Mouse (Mus musculus) neural tube, embryonic 12.5 days (tissue): ENCODE results near the gene Tmem86a. TPM values are rescaled to one million over a fixed set of nuclear protein-coding genes. Genes with fewer than 3 reads are reported as not detected.

ENCODE experiments used
- ATAC-seq: fragments of 200-750 bp; cut with Nextera tagmentation; 2 replicates; pipeline ENCODE4 v1.8.0; 2017; ENCODE audit warnings: low read depth, mild to moderate bottlenecking, moderate TSS enrichment, moderate library complexity; ENCODE audit not compliant: low FRiP score
- H3K27ac ChIP-seq: fragments of 300-500 bp; sonication (generic); 2 replicates; pipeline ENCODE4 v1.5.1; 2016
- H3K27me3 ChIP-seq: fragments of 300-500 bp; sonication (generic); replicated peaks from 2 replicates; pipeline ENCODE4 v1.6.1; 2016; ENCODE audit warnings: mild to moderate bottlenecking
- H3K36me3 ChIP-seq: fragments of 300-500 bp; sonication (generic); 2 replicates; pipeline ENCODE4 v1.6.1; 2016; ENCODE audit warnings: mild to moderate bottlenecking
- H3K4me1 ChIP-seq: fragments of 300-500 bp; sonication (generic); 2 replicates; pipeline ENCODE4 v1.6.1; 2016
- H3K4me2 ChIP-seq: fragments of 300-500 bp; sonication (generic); replicated peaks from 2 replicates; pipeline ENCODE4 v1.6.1; 2016; ENCODE audit warnings: mild to moderate bottlenecking
- H3K4me3 ChIP-seq: fragments of 300-500 bp; sonication (generic); 2 replicates; pipeline ENCODE4 v1.5.1; 2016
- H3K9ac ChIP-seq: fragments of 300-500 bp; sonication (generic); 2 replicates; pipeline ENCODE4 v1.6.1; 2016; ENCODE audit warnings: mild to moderate bottlenecking
- H3K9me3 ChIP-seq: fragments of 300-500 bp; sonication (generic); 2 replicates; pipeline ENCODE4 v1.6.1; 2016; ENCODE audit warnings: mild to moderate bottlenecking
- WGBS: fragments of 180-500 bp; shearing (Covaris S2); methylation state at CpG from one replicate; pipeline ENCODE4 v1.1.7; 2016; 5-methylcytosine and 5-hydroxymethylcytosine counted together
- polyA plus RNA-seq: library from polyadenylated mRNA; unstranded; fragments of >200 nt; fragmentation: Nextera tagmentation; extraction: Ambion mirVana; gene quantifications from 2 replicates; pipeline ENCODE4 v1.2.1, GENCODE M21; 2016

Tmem86a gene
- polyA plus RNA-seq, 1 experiment from 2014 or later: 19.5 TPM

- Histone ChIP-seq H3K36me3 (0 out of 2 replicates have a peak, but pooled peaks cover under 1% of the 10 kb centered on the region), H3K9ac (no peak overlapping the region), H3K4me3 (no peak overlapping the region), H3K27ac (no peak overlapping the region), H3K4me2 (no peak overlapping the region), H3K9me3 (no peaks in the 10 kb centered on the region), H3K27me3 (no peaks in the 10 kb centered on the region), H3K4me1 (no peaks in the 10 kb centered on the region)
- ATAC-seq: no peak
- WGBS: 86% methylated on average over 7 of the region's 7 CpGs
These were observed 8.9 kb downstream of the Tmem86a start for GRCm38 (mm10) chr7:47059339-47059738.

- no peaks in the 10 kb centered on the region for H3K9me3 ChIP-seq
- no peak overlapping the region for H3K27ac ChIP-seq
- no peak overlapping the region for H3K4me3 ChIP-seq
- no peaks in the 10 kb centered on the region for H3K27me3 ChIP-seq
- no peak for ATAC-seq
- H3K9ac ChIP-seq: no peak overlapping the region
- no peaks in the 10 kb centered on the region for H3K36me3 ChIP-seq
- H3K4me1 ChIP-seq: no peaks in the 10 kb centered on the region
- H3K4me2 ChIP-seq: no peak overlapping the region
- WGBS: 84% methylated on average over 5 of the region's 5 CpGs
These were observed 11.2 kb downstream of the Tmem86a start for GRCm38 (mm10) chr7:47061560-47061959.

- no peaks in the 10 kb centered on the region for H3K36me3 ChIP-seq
- no peak for ATAC-seq
- 90% methylated on average over 3 of the region's 3 CpGs for WGBS
- no peaks in the 10 kb centered on the region for H3K4me1 ChIP-seq
- no peak overlapping the region for H3K4me3 ChIP-seq
- no peaks in the 10 kb centered on the region for H3K27me3 ChIP-seq
- H3K27ac ChIP-seq: no peak overlapping the region
- H3K4me2 ChIP-seq: no peak overlapping the region
- no peaks in the 10 kb centered on the region for H3K9me3 ChIP-seq
- H3K9ac ChIP-seq: no peak overlapping the region
These were observed 16.5 kb downstream of the Tmem86a start for GRCm38 (mm10) chr7:47066942-47067341.

- Histone ChIP-seq H3K9me3 (no peaks in the 10 kb centered on the region), H3K4me2 (no peak overlapping the region), H3K4me3 (no peak overlapping the region), H3K9ac (no peak overlapping the region), H3K27ac (no peak overlapping the region), H3K27me3 (no peaks in the 10 kb centered on the region), H3K36me3 (no peaks in the 10 kb centered on the region), H3K4me1 (no peaks in the 10 kb centered on the region)
- 71% methylated on average over 5 of the region's 5 CpGs for WGBS
- no peak for ATAC-seq
These were observed 17.5 kb downstream of the Tmem86a start for GRCm38 (mm10) chr7:47067879-47068278.

GRCm38 (mm10) chr7:47072551-47072950 lies 22.1 kb downstream of the Tmem86a start:
- no peak overlapping the region for H3K9ac ChIP-seq
- no peak overlapping the region for H3K27ac ChIP-seq
- no peaks in the 10 kb centered on the region; the same call in 1 of the 2 replicates for H3K36me3 ChIP-seq
- H3K4me2 ChIP-seq: no peak overlapping the region
- no peaks in the 10 kb centered on the region for H3K27me3 ChIP-seq
- 79% methylated on average over 5 of the region's 5 CpGs for WGBS
- H3K4me3 ChIP-seq: no peak overlapping the region
- ATAC-seq: no peak
- H3K4me1 ChIP-seq: no peaks in the 10 kb centered on the region
- H3K9me3 ChIP-seq: no peaks in the 10 kb centered on the region

- 63% methylated on average over 18 of the region's 18 CpGs for WGBS
- Histone ChIP-seq H3K27ac (no peak overlapping the region), H3K4me2 (no peak overlapping the region)
These were observed 23.4 kb downstream of the Tmem86a start for GRCm38 (mm10) chr7:47073536-47074521.

GRCm38 (mm10) chr7:47076193-47076592 lies 25.8 kb downstream of the Tmem86a start:
- Histone ChIP-seq H3K27ac (no peak overlapping the region), H3K4me1 (0 out of 2 replicates have a peak, but pooled peaks cover 4% of the 10 kb centered on the region), H3K9ac (no peak overlapping the region), H3K9me3 (no peaks in the 10 kb centered on the region), H3K4me2 (no peak overlapping the region), H3K27me3 (no peaks in the 10 kb centered on the region), H3K4me3 (no peak overlapping the region), H3K36me3 (no peaks in the 10 kb centered on the region; the same call in 1 of the 2 replicates)
- ATAC-seq: no peak
- WGBS: 91% methylated on average over 6 of the region's 6 CpGs

More at GRCm38 (mm10) chr7:47073536-47074521, 23.4 kb downstream of the Tmem86a start:
- Histone ChIP-seq H3K4me1 (no peaks in the 10 kb centered on the region), H3K9ac (no peak overlapping the region), H3K36me3 (no peaks in the 10 kb centered on the region; the same call in 1 of the 2 replicates), H3K9me3 (no peaks in the 10 kb centered on the region), H3K4me3 (no peak overlapping the region), H3K27me3 (no peaks in the 10 kb centered on the region)
- no peak for ATAC-seq

- ATAC-seq: no peak
- 66% methylated on average over 3 of the region's 3 CpGs for WGBS
These were observed 26.3 kb downstream of the Tmem86a start for GRCm38 (mm10) chr7:47076729-47077128.

GRCm38 (mm10) chr7:47077451-47077850 lies 27.1 kb downstream of the Tmem86a start:
- 71% methylated on average over 8 of the region's 8 CpGs for WGBS
- no peak overlapping the region for H3K4me3 ChIP-seq
- no peaks in the 10 kb centered on the region for H3K9me3 ChIP-seq
- H3K4me2 ChIP-seq: no peak overlapping the region
- H3K27ac ChIP-seq: no peak overlapping the region
- peaks cover 5% of the 10 kb centered on the region for H3K36me3 ChIP-seq
- H3K9ac ChIP-seq: no peak overlapping the region
- no peak for ATAC-seq
- no peaks in the 10 kb centered on the region for H3K27me3 ChIP-seq
- 0 out of 2 replicates have a peak, but pooled peaks cover 4% of the 10 kb centered on the region for H3K4me1 ChIP-seq

More at GRCm38 (mm10) chr7:47076729-47077128, 26.3 kb downstream of the Tmem86a start:
- no peaks in the 10 kb centered on the region for H3K27me3 ChIP-seq
- H3K4me3 ChIP-seq: no peak overlapping the region
- H3K36me3 ChIP-seq: peaks cover 4% of the 10 kb centered on the region; the same call in 1 of the 2 replicates
- H3K27ac ChIP-seq: no peak overlapping the region
- H3K9me3 ChIP-seq: no peaks in the 10 kb centered on the region
- 0 out of 2 replicates have a peak, but pooled peaks cover 4% of the 10 kb centered on the region for H3K4me1 ChIP-seq
- H3K9ac ChIP-seq: no peak overlapping the region
- no peak overlapping the region for H3K4me2 ChIP-seq

- peaks cover 12% of the 10 kb centered on the region for H3K36me3 ChIP-seq
- no peak overlapping the region for H3K27ac ChIP-seq
- no peaks in the 10 kb centered on the region for H3K9me3 ChIP-seq
- ATAC-seq: no peak
- H3K4me2 ChIP-seq: no peak overlapping the region
- no peak overlapping the region for H3K4me3 ChIP-seq
- H3K27me3 ChIP-seq: no peaks in the 10 kb centered on the region
- 69% methylated on average over 3 of the region's 3 CpGs for WGBS
- H3K4me1 ChIP-seq: 0 out of 2 replicates have a peak, but pooled peaks cover 4% of the 10 kb centered on the region
- no peak overlapping the region for H3K9ac ChIP-seq
These were observed 30.5 kb downstream of the Tmem86a start for GRCm38 (mm10) chr7:47080868-47081267.

GRCm38 (mm10) chr7:47081277-47081676 lies 30.9 kb downstream of the Tmem86a start:
- H3K27ac ChIP-seq: no peak overlapping the region
- H3K27me3 ChIP-seq: no peaks in the 10 kb centered on the region
- H3K9ac ChIP-seq: no peak overlapping the region
- no peak for ATAC-seq
- H3K36me3 ChIP-seq: peaks cover 12% of the 10 kb centered on the region
- 0 out of 2 replicates have a peak, but pooled peaks cover 4% of the 10 kb centered on the region for H3K4me1 ChIP-seq
- H3K4me3 ChIP-seq: no peak overlapping the region
- WGBS: 61% methylated on average over 6 of the region's 6 CpGs
- no peaks in the 10 kb centered on the region for H3K9me3 ChIP-seq
- no peak overlapping the region for H3K4me2 ChIP-seq

GRCm38 (mm10) chr7:47085075-47085474 lies 34.7 kb downstream of the Tmem86a start:
- no peak overlapping the region for H3K4me3 ChIP-seq
- WGBS: 74% methylated on average over 1 of the region's 1 CpGs
- H3K27ac ChIP-seq: no peak overlapping the region
- H3K9ac ChIP-seq: no peak overlapping the region
- H3K9me3 ChIP-seq: no peaks in the 10 kb centered on the region
- no peak overlapping the region for H3K4me2 ChIP-seq
- 0 out of 2 replicates have a peak, but pooled peaks cover 4% of the 10 kb centered on the region for H3K4me1 ChIP-seq
- peaks cover 28% of the 10 kb centered on the region for H3K36me3 ChIP-seq
- ATAC-seq: no peak
- no peaks in the 10 kb centered on the region for H3K27me3 ChIP-seq
